Mouse (Mus musculus) CH12.LX (cell line): ENCODE results near the gene Gm10721.
"Not testable (repeated sequence)": the region's sequence is repeated elsewhere in the genome, so short reads cannot be mapped to it uniquely, and the experiment has no call there.

Experiments used
- CTCF ChIP-seq, 2 experiments: IDR thresholded peaks in 1 of 2; conservative IDR thresholded peaks in 1 of 2; 2 replicates each; pipeline ENCODE4 v1.5.1; 2011 to 2012; ENCODE audit warnings: low read depth in 2 of 2, low read length in 2 of 2, improper control_type of control experiment in 1 of 2, inconsistent platforms in 1 of 2, mild to moderate bottlenecking in 1 of 2, moderate library complexity in 1 of 2
- ELF1 ChIP-seq: IDR thresholded peaks from 2 replicates; pipeline ENCODE4 v1.6.1; 2014; ENCODE audit warnings: low read depth, mild to moderate bottlenecking, inconsistent platforms, low read length, improper control_type of control experiment
- POLR2A ChIP-seq: IDR thresholded peaks from 2 replicates; pipeline ENCODE4 v1.6.1; 2011; ENCODE audit warnings: low read depth, mild to moderate bottlenecking, improper control_type of control experiment, low read length

DNA sequence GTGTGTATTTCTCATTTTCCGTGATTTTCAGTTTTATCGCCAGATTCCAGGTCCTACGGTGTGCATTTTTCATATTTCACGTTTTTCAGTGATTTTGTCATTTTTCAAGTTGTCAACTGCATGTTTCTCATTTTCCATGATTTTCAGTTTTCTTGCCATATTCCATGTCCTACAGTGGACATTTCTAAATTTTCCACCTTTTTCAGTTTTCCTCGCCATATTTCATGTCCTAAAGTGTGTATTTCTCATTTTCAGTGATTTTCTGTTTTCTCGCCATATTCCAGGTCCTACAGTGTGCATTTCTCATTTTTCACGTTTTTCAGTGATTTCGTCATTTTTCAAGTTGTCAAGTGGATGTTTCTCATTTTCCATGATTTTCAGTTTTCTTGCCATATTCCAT lies 11.9 kb upstream of the Gm10721 start:
- TF ChIP-seq POLR2A; ELF1; CTCF (conservative IDR thresholded peaks at IDR 0.05 in 1 of 2, IDR thresholded peaks at IDR 0.05 in 1 of 2; ENCODE audit: low read depth in 2 of 2, low read length in 2 of 2): not testable (repeated sequence)
